Mouse (Mus musculus) myocyte (in vitro differentiated cells): ENCODE results near the gene Jagn1.

Source experiments
- CEBPB ChIP-seq: IDR thresholded peaks from 2 replicates; pipeline ENCODE4 v1.6.1; 2011; ENCODE audit warnings: mild to moderate bottlenecking, moderate library complexity; ENCODE audit not compliant: poor library complexity, insufficient read depth, severe bottlenecking
- MYOD1 ChIP-seq, 3 experiments: IDR thresholded peaks; one replicate each; pipeline ENCODE4 v1.6.1; 2011; ENCODE audit warnings: control low read depth in 2 of 3, low read depth in 2 of 3, mild to moderate bottlenecking in 2 of 3, moderate library complexity in 1 of 3; ENCODE audit not compliant: insufficient read length in 2 of 3, control insufficient read depth in 1 of 3
- POLR2A ChIP-seq: IDR thresholded peaks from one replicate; pipeline ENCODE4 v1.6.1; 2011; ENCODE audit warnings: low read depth, mild to moderate bottlenecking, control low read depth, moderate library complexity; ENCODE audit not compliant: insufficient read length
- POLR2AphosphoS2 ChIP-seq: IDR thresholded peaks from one replicate; pipeline ENCODE4 v1.6.1; 2011; ENCODE audit warnings: low read depth, control low read depth; ENCODE audit not compliant: insufficient read length
- SRF ChIP-seq: IDR thresholded peaks from one replicate; pipeline ENCODE4 v1.6.1; 2011; ENCODE audit warnings: low read depth; ENCODE audit not compliant: control insufficient read depth, insufficient read length
- TCF12 ChIP-seq: IDR thresholded peaks from one replicate; pipeline ENCODE4 v1.6.1; 2011; ENCODE audit warnings: mild to moderate bottlenecking, control low read depth; ENCODE audit not compliant: poor library complexity, insufficient read depth, severe bottlenecking
- USF1 ChIP-seq: IDR thresholded peaks from one replicate; pipeline ENCODE4 v1.6.1; 2011; ENCODE audit warnings: low read depth, mild to moderate bottlenecking, control low read depth, moderate library complexity

- no peak for TF ChIP-seq MYOD1 (IDR thresholded peaks at IDR 0.05; ENCODE audit: control insufficient read depth in 1 of 3, insufficient read length in 2 of 3, low read depth in 2 of 3)
- TF ChIP-seq TCF12 = no peak
- no peak for TF ChIP-seq POLR2A
- no peak for TF ChIP-seq POLR2AphosphoS2
- TF ChIP-seq CEBPB = peak; percentile 45; the same call in 1 of the 2 replicates
- TF ChIP-seq SRF = no peak
- TF ChIP-seq USF1 = no peak
These were observed 2.0 kb downstream of the Jagn1 start for GRCm38 (mm10) chr6:113444207-113444965.
